Mouse (Mus musculus) CH12.LX (cell line): ENCODE measurements around the gene Cdh4.

Experiments
- CHD2 ChIP-seq: IDR thresholded peaks from 2 replicates; pipeline ENCODE4 v1.6.1; 2011; ENCODE audit warnings: low read length, improper control_type of control experiment
- CTCF ChIP-seq, 2 experiments: IDR thresholded peaks in 1 of 2; conservative IDR thresholded peaks in 1 of 2; 2 replicates each; pipeline ENCODE4 v1.5.1; 2011 to 2012; ENCODE audit warnings: low read depth in 2 of 2, low read length in 2 of 2, improper control_type of control experiment in 1 of 2, inconsistent platforms in 1 of 2, mild to moderate bottlenecking in 1 of 2, moderate library complexity in 1 of 2
- ETS1 ChIP-seq: conservative IDR thresholded peaks from 2 replicates; pipeline ENCODE4 v1.6.1; 2012; ENCODE audit warnings: low read depth, mild to moderate bottlenecking, inconsistent platforms, low read length, improper control_type of control experiment, moderate library complexity
- HCFC1 ChIP-seq: IDR thresholded peaks from 2 replicates; pipeline ENCODE4 v1.6.1; 2012; ENCODE audit warnings: low read depth, mild to moderate bottlenecking, inconsistent platforms, low read length, improper control_type of control experiment
- MAX ChIP-seq: IDR thresholded peaks from 2 replicates; pipeline ENCODE4 v1.6.1; 2011; ENCODE audit warnings: low read length, improper control_type of control experiment
- MYC ChIP-seq: IDR thresholded peaks from 2 replicates; pipeline ENCODE4 v1.6.1; 2011; ENCODE audit warnings: low read depth, mild to moderate bottlenecking, improper control_type of control experiment, low read length
- POLR2A ChIP-seq: IDR thresholded peaks from 2 replicates; pipeline ENCODE4 v1.6.1; 2011; ENCODE audit warnings: low read depth, mild to moderate bottlenecking, improper control_type of control experiment, low read length
- POLR2AphosphoS2 ChIP-seq: IDR thresholded peaks from 2 replicates; pipeline ENCODE4 v1.6.1; 2011; ENCODE audit warnings: low read depth, low read length, improper control_type of control experiment
- TBP ChIP-seq: conservative IDR thresholded peaks from 2 replicates; pipeline ENCODE4 v1.6.1; 2011; ENCODE audit warnings: low read depth, low read length, improper control_type of control experiment
- ZMIZ1 ChIP-seq: IDR thresholded peaks from 2 replicates; pipeline ENCODE4 v1.6.1; 2012; ENCODE audit warnings: low read depth, mild to moderate bottlenecking, inconsistent platforms, low read length, improper control_type of control experiment

DNA sequence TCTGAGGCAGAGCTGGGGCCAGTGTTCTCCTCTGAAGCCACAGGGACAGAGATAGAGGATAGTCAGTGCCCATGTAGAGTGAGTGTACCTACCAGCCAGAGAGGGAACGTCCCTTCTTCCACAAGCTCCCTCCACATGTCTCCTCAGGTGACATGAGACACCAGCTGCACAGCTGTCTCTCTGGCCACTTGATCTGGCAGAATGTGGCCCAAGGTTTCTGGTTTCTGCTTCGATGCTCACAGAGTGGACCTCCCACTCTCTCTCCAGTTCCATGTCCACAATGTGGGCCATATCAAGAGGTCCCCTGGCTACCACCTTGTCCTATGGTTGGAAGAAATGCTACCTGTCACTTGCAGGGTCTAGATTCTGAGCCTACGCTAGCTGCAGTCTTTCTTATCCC, 448.8 kb downstream of the Cdh4 start:
- TF ChIP-seq MYC (no peak), POLR2A (no peak), POLR2AphosphoS2 (no peak), CHD2 (no peak), HCFC1 (no peak), TBP (no peak), MAX (no peak), ETS1 (no peak), CTCF (conservative IDR thresholded peaks at IDR 0.05 in 1 of 2, IDR thresholded peaks at IDR 0.05 in 1 of 2; ENCODE audit: low read depth in 2 of 2, low read length in 2 of 2) (no peak), ZMIZ1 (no peak)
